Mouse (Mus musculus): ENCODE results near the gene Olfr749. TPM values are rescaled to one million over a fixed set of nuclear protein-coding genes. Genes with fewer than 3 reads are reported as not detected.

Olfr749 gene
- not detected for total RNA-seq (2023)

GRCm38 (mm10) chr14:50744994-50745393, at the start of gene Olfr749:
Gene Olfr749 (minus strand): TSS chr14:50745094.

GRCm38 (mm10) chr14:50785251-50785637, 40.4 kb upstream of the Olfr749 start, which contains the start of gene Ttc5:
Gene Ttc5 (minus strand): TSS chr14:50785519.

GRCm38 (mm10) chr14:50707073-50707472, 37.8 kb downstream of the Olfr749 start, which contains the start of gene Olfr748:
Gene Olfr748 (plus strand): TSS chr14:50707373.

GRCm38 (mm10) chr14:50693106-50693505, 51.8 kb downstream of the Olfr749 start, which contains the start of gene Olfr747:
Gene Olfr747 (minus strand): TSS chr14:50693206.

Other genes starting within 250 kb of the Olfr749 start
- gene Olfr742, start 241.5 kb downstream of the Olfr749 start, total RNA-seq (2023): not detected
- gene Olfr743, start 223.3 kb downstream of the Olfr749 start, total RNA-seq (2023): not detected
- gene Olfr744, start 130.2 kb downstream of the Olfr749 start, total RNA-seq (2023): not detected
- not detected for gene Olfr745, start 105.7 kb downstream of the Olfr749 start, total RNA-seq (2023)
- gene Olfr746, start 98.0 kb downstream of the Olfr749 start, total RNA-seq (2023): not detected
- gene Olfr747, start 51.9 kb downstream of the Olfr749 start, total RNA-seq (2023): not detected
- gene Olfr748, start 37.7 kb downstream of the Olfr749 start, total RNA-seq (2023): not detected
- gene Ttc5, start 40.4 kb upstream of the Olfr749 start, total RNA-seq (2023): 76.9 TPM
- not detected for gene Ccnb1ip1, start 62.6 kb upstream of the Olfr749 start, total RNA-seq (2023)
- 67.2 TPM for gene Parp2, start 62.7 kb upstream of the Olfr749 start, total RNA-seq (2023)
- gene Tep1, start 125.5 kb upstream of the Olfr749 start, total RNA-seq (2023): 45.2 TPM
- gene Klhl33, start 152.4 kb upstream of the Olfr749 start, total RNA-seq (2023): 0.41 TPM
- gene Osgep, start 179.8 kb upstream of the Olfr749 start, total RNA-seq (2023): 36.9 TPM
- gene Apex1, start 179.9 kb upstream of the Olfr749 start, total RNA-seq (2023): 43.1 TPM
- 122 TPM for gene Pip4p1, start 185.8 kb upstream of the Olfr749 start, total RNA-seq (2023)
- 21.6 TPM for gene Pnp, start 186.0 kb upstream of the Olfr749 start, total RNA-seq (2023)
- gene Gm49342, start 199.4 kb upstream of the Olfr749 start, total RNA-seq (2023): 17.4 TPM
- 2.6 TPM for gene Pnp2, start 210.9 kb upstream of the Olfr749 start, total RNA-seq (2023)